Mouse (Mus musculus): ENCODE measurements at regions not wholly inside any gene's neighbourhood (a gene's known extent, or its start where the extent isn't known, plus 50 kb on each side); places are given as distances from the start of the nearest gene placed in this dataset.

DNA sequence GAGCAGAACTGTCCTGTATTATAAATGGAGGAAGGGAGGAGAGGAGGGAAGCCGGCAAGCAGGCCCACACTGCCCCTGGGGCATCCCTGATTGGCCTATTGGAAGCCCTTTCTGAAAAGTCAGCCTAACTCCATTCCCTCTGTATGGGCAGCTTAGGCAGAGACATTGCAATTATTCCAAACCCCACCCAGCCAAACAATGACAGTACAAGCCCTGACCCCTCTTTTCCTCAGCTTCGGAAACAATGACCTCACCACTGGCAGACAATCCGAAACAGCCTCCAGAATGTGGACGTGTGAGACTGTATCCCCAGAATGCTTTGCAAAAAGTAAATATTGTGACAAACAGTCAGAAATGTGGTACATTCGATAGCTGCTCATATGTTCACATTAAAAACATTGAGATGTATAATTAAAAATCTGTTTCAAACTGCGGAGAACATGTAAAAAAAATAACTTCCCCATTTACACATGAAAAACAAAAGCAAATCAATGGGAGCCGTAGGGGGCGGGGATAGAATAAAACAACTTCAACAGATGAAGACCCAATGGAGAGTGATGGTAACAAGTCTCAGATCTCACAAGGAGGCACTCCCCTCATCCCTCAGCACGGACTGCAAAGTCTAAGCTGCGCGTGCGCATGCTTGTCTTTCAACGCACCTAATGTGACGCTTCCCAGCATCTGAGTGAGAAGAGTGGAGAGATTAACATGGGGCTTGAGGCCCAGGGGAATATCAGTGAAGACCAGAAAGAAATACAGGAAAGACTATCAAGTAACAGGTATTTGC lies 134.9 kb upstream of the Top1 start:
- no peak for ATAC-seq (ENCODE audit: insufficient read depth, low FRiP score, low TSS enrichment)
- peaks cover 29% of the 10 kb centered on the region for H3K27me3 ChIP-seq (ENCODE audit: control insufficient read depth, insufficient read depth, low read length)
- peaks cover 3% of the 10 kb centered on the region; the same call in 1 of the 2 replicates for H3K4me1 ChIP-seq (ENCODE audit: control insufficient read depth, insufficient read depth, low read length)
- no peak overlapping the region for H3K4me2 ChIP-seq (ENCODE audit: low read depth)
- H3K9me3 ChIP-seq (ENCODE audit: control insufficient read depth, low read length) = no peaks in the 10 kb centered on the region
- no peak for DNase-seq (ENCODE audit: low spot score)
- no peaks in the 10 kb centered on the region for H3K36me3 ChIP-seq (ENCODE audit: control insufficient read depth, insufficient read depth, low read length)
- 57% methylated on average over 14 of the region's 14 CpGs for WGBS
- no peak overlapping the region for H3K9ac ChIP-seq (ENCODE audit: low read length)
- H3K4me3 ChIP-seq (ENCODE audit: low read depth, low read length) = no peak overlapping the region
- no peak overlapping the region for H3K27ac ChIP-seq (ENCODE audit: low read depth, low read length)

DNA sequence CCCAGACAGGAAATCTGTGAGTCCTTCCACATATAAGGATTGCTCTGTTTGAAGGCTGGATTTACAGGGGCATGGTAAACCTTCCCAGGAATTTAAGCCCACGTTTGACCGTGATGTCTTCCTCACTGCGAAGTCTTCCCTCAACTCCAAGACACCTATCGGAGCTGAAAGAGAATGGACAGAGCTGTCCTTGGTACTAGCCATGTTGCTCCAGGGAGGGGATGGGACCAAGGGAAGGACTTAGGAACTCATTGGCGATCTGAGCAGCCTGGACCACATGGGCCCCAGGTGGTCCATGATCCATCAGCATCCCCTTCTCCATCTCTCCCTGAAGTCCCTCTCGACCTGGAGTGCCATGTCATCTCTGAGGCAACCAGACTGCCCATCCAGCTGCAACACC lies 130.1 kb upstream of the Top1 start:
- Histone ChIP-seq H3K9me3 (ENCODE audit: control insufficient read depth, low read length) (no peaks in the 10 kb centered on the region), H3K4me3 (ENCODE audit: low read depth, low read length) (no peak overlapping the region), H3K4me1 (ENCODE audit: control insufficient read depth, insufficient read depth, low read length) (no peaks in the 10 kb centered on the region), H3K27ac (ENCODE audit: low read depth, low read length) (no peak overlapping the region), H3K27me3 (ENCODE audit: control insufficient read depth, insufficient read depth, low read length) (peaks cover 15% of the 10 kb centered on the region), H3K4me2 (ENCODE audit: low read depth) (no peak overlapping the region), H3K36me3 (ENCODE audit: control insufficient read depth, insufficient read depth, low read length) (no peaks in the 10 kb centered on the region), H3K9ac (ENCODE audit: low read length) (no peak overlapping the region)
- no peak for ATAC-seq (ENCODE audit: insufficient read depth, low FRiP score, low TSS enrichment)
- DNase-seq (ENCODE audit: low spot score) = no peak
- WGBS = 57% methylated on average over 6 of the region's 6 CpGs

DNA sequence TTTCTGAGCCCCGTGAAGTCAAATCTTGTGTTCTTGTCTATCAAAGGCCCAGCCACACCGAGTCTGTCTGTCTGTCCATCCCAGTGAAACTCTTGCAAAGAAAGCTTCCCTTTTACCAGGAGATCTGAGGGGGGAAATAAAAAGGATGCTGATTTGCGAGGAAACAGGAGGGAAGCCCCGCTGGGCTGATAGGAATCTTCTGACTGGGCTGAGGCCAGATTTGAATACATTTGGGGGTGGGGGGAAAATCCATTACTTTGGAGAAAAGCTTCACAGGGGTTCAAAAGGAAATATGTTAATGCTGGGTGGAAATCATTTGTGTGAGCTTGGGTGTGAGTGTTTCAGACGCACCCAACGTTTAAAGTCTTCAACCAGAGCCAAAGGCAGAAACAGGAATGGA lies 129.2 kb upstream of the Top1 start:
- no peaks in the 10 kb centered on the region for H3K36me3 ChIP-seq (ENCODE audit: control insufficient read depth, insufficient read depth, low read length)

GRCm38 (mm10) chr2:160525301-160526205 lies 120.1 kb upstream of the Top1 start:
- Histone ChIP-seq H3K27ac (ENCODE audit: low read depth, low read length) (no peak overlapping the region), H3K4me3 (ENCODE audit: low read depth, low read length) (no peak overlapping the region), H3K27me3 (ENCODE audit: control insufficient read depth, insufficient read depth, low read length) (peaks cover 12% of the 10 kb centered on the region), H3K9me3 (ENCODE audit: control insufficient read depth, low read length) (no peaks in the 10 kb centered on the region), H3K4me1 (ENCODE audit: control insufficient read depth, insufficient read depth, low read length) (peaks cover 5% of the 10 kb centered on the region), H3K36me3 (ENCODE audit: control insufficient read depth, insufficient read depth, low read length) (no peaks in the 10 kb centered on the region), H3K9ac (ENCODE audit: low read length) (no peak overlapping the region), H3K4me2 (ENCODE audit: low read depth) (no peak overlapping the region)
- WGBS = 75% methylated on average over 9 of the region's 9 CpGs
- ATAC-seq (ENCODE audit: insufficient read depth, low FRiP score, low TSS enrichment) (no peak), DNase-seq (ENCODE audit: low spot score) (no peak)

More for the DNA sequence above, 129.2 kb upstream of the Top1 start:
- H3K27me3 ChIP-seq (ENCODE audit: control insufficient read depth, insufficient read depth, low read length) = peaks cover 15% of the 10 kb centered on the region
- H3K4me2 ChIP-seq (ENCODE audit: low read depth) = no peak overlapping the region
- no peak overlapping the region for H3K4me3 ChIP-seq (ENCODE audit: low read depth, low read length)
- no peak overlapping the region for H3K9ac ChIP-seq (ENCODE audit: low read length)
- 17% methylated on average over 6 of the region's 6 CpGs for WGBS
- no peak overlapping the region for H3K27ac ChIP-seq (ENCODE audit: low read depth, low read length)
- H3K9me3 ChIP-seq (ENCODE audit: control insufficient read depth, low read length) = no peaks in the 10 kb centered on the region
- ATAC-seq (ENCODE audit: insufficient read depth, low FRiP score, low TSS enrichment) (no peak), DNase-seq (ENCODE audit: low spot score) (no peak)
- no peaks in the 10 kb centered on the region for H3K4me1 ChIP-seq (ENCODE audit: control insufficient read depth, insufficient read depth, low read length)

DNA sequence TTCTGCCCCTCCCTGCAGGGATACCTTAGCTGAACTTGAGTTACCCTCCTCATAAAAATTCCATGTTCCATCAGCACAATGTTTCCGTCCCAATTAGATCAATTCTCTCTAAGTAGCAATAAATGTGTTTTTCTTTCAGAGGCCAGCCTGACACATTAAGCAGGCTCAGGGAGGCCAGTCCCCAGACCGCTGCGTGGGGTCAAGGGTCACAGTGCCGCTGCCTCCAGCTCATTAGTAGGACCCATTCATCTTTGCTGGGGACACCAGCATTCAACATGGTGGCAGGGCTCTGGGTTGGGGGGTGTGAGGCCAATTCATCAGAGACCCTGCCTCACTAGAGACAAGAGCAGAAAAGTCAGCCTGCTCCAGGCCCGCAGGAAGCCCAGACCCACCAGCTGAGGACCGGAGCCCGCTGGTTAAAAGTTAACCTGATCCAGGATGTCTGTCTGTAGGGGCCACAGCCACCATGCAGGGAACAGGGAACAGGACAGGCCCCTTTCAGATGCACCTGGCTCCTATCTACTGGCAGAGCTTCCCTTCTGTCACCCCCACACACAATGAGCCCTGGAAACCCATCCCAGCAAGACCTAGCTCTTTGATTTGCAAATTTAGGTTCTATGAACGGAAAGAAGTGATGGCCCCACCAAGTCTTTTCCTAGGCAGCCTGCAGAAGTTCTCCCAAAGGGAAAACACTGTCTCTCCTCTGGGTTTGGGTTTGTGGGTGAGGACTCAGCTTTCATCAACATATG lies 119.1 kb upstream of the Top1 start:
- no peak overlapping the region for H3K4me3 ChIP-seq (ENCODE audit: low read depth, low read length)
- DNase-seq (ENCODE audit: low spot score) (peak; percentile 70), ATAC-seq (ENCODE audit: insufficient read depth, low FRiP score, low TSS enrichment) (no peak)
- peaks cover 5% of the 10 kb centered on the region for H3K4me1 ChIP-seq (ENCODE audit: control insufficient read depth, insufficient read depth, low read length)
- 8% methylated on average over 8 of the region's 8 CpGs for WGBS
- H3K27me3 ChIP-seq (ENCODE audit: control insufficient read depth, insufficient read depth, low read length) = peaks cover 12% of the 10 kb centered on the region
- no peak overlapping the region for H3K4me2 ChIP-seq (ENCODE audit: low read depth)
- H3K27ac ChIP-seq (ENCODE audit: low read depth, low read length) = no peak overlapping the region
- no peak overlapping the region for H3K9ac ChIP-seq (ENCODE audit: low read length)
- H3K36me3 ChIP-seq (ENCODE audit: control insufficient read depth, insufficient read depth, low read length) = no peaks in the 10 kb centered on the region
- H3K9me3 ChIP-seq (ENCODE audit: control insufficient read depth, low read length) = no peaks in the 10 kb centered on the region

GRCm38 (mm10) chr2:160529306-160529705 lies 116.4 kb upstream of the Top1 start:
- no peaks in the 10 kb centered on the region for H3K36me3 ChIP-seq (ENCODE audit: control insufficient read depth, insufficient read depth, low read length)
- WGBS = 53% methylated on average over 7 of the region's 7 CpGs
- peaks cover 5% of the 10 kb centered on the region for H3K4me1 ChIP-seq (ENCODE audit: control insufficient read depth, insufficient read depth, low read length)
- H3K4me3 ChIP-seq (ENCODE audit: low read depth, low read length) = no peak overlapping the region
- no peak overlapping the region for H3K27ac ChIP-seq (ENCODE audit: low read depth, low read length)
- peaks cover 5% of the 10 kb centered on the region for H3K27me3 ChIP-seq (ENCODE audit: control insufficient read depth, insufficient read depth, low read length)
- DNase-seq (ENCODE audit: low spot score) = no peak
- no peak for ATAC-seq (ENCODE audit: insufficient read depth, low FRiP score, low TSS enrichment)
- H3K9ac ChIP-seq (ENCODE audit: low read length) = no peak overlapping the region
- no peaks in the 10 kb centered on the region for H3K9me3 ChIP-seq (ENCODE audit: control insufficient read depth, low read length)
- H3K4me2 ChIP-seq (ENCODE audit: low read depth) = no peak overlapping the region

DNA sequence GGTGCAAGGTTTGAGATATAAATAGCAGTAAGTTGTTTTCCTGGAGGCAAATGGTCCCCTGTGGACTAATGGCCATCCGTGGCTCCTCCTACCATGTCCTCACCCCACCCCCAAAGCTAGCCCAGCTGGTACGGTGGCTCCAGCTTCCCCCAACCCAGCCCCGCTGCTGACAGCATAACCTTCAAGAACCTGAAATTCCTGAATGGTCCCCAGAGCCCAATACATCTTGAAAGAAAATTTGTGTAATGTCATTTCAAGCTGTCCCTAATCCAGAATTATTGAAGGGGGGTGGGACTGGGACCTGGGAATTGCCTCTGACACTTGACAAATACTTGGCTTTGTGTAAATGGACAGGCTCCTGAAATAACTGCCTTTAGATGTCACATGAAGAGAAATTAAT lies 115.3 kb upstream of the Top1 start:
- 23% methylated on average over 3 of the region's 3 CpGs for WGBS
- H3K27ac ChIP-seq (ENCODE audit: low read depth, low read length) = no peak overlapping the region
- H3K4me1 ChIP-seq (ENCODE audit: control insufficient read depth, insufficient read depth, low read length) = peaks cover 5% of the 10 kb centered on the region
- ATAC-seq (ENCODE audit: insufficient read depth, low FRiP score, low TSS enrichment) (no peak), DNase-seq (ENCODE audit: low spot score) (peak; percentile 66)
- H3K9me3 ChIP-seq (ENCODE audit: control insufficient read depth, low read length) = no peaks in the 10 kb centered on the region
- no peak overlapping the region for H3K9ac ChIP-seq (ENCODE audit: low read length)
- H3K27me3 ChIP-seq (ENCODE audit: control insufficient read depth, insufficient read depth, low read length) = peaks cover 5% of the 10 kb centered on the region; the same call in 1 of the 2 replicates
- no peak overlapping the region for H3K4me2 ChIP-seq (ENCODE audit: low read depth)
- H3K36me3 ChIP-seq (ENCODE audit: control insufficient read depth, insufficient read depth, low read length) = no peaks in the 10 kb centered on the region
- H3K4me3 ChIP-seq (ENCODE audit: low read depth, low read length) = no peak overlapping the region

DNA sequence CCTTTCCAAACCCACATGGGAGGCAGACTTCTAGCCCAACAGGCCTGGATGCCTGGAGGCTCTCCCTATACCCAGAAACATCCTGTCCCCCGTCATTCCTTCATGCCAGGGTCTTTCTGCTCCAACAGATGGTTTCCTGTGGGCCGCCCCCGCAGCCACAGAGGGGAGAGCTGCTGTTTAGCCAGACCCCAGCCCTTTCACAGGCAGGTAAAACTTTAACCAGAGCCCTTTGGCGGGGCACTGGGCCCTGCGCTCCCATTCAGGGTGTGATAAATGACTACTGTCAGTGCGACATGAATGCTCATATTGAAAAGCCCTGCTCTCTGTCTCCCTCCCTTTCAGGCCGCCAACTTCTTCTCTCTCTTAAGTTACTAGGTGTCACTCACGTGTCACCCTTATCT lies 108.4 kb upstream of the Top1 start:
- Histone ChIP-seq H3K4me3 (ENCODE audit: low read depth, low read length) (no peak overlapping the region), H3K27ac (ENCODE audit: low read depth, low read length) (no peak overlapping the region), H3K9me3 (ENCODE audit: control insufficient read depth, low read length) (no peaks in the 10 kb centered on the region), H3K4me2 (ENCODE audit: low read depth) (no peak overlapping the region), H3K27me3 (ENCODE audit: control insufficient read depth, insufficient read depth, low read length) (no peaks in the 10 kb centered on the region; the same call in 1 of the 2 replicates), H3K4me1 (ENCODE audit: control insufficient read depth, insufficient read depth, low read length) (peaks cover 4% of the 10 kb centered on the region; the same call in 1 of the 2 replicates), H3K9ac (ENCODE audit: low read length) (no peak overlapping the region), H3K36me3 (ENCODE audit: control insufficient read depth, insufficient read depth, low read length) (no peaks in the 10 kb centered on the region)
- 12% methylated on average over 8 of the region's 8 CpGs for WGBS
- DNase-seq (ENCODE audit: low spot score) (peak; percentile 38), ATAC-seq (ENCODE audit: insufficient read depth, low FRiP score, low TSS enrichment) (no peak)
